Mouse (Mus musculus): ENCODE measurements around the gene Aox1. TPM values are rescaled to one million over a fixed set of nuclear protein-coding genes. Genes with fewer than 3 reads are reported as not detected.
A peak's percentile ranks its signal among the peaks of the same experiment; 100 is the strongest.

The Aox1 gene
- polyA plus RNA-seq, 1 experiment from 2014 or later = 0.08 TPM

DNA sequence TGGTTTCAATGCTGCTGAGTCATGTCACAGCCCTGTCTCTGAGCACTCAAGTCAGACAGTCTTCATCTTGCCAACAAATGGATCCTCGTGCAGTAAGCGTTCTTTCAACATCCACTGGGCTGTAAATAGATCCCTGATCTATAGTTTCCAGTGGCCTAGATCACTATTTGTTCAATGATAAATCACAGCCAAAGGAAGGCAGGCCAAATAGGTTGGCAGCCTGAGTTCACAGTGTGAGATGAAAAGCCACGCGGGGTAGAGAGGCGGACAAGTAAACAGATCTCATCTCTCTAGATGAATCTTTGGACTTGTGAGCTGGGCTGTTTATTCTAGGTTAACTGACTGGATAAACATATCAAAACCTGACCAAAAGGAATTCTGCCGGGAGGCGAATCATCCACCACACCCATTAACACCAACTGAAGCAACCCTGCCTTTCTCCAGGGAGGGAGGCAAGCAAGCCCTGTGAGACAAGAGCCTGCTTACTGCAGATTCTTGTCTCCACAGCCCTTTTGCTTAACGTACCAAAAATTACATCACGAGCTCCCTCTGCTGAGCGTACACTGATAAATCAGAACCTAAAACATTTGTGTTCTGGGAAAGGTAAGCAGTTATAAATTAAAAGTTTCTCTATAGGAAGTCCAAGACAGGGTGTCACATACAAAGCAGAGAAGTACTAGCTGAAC, 114.8 kb downstream of the Aox1 start:
- Histone ChIP-seq H3K27me3 (replicated peaks; ENCODE audit: control insufficient read depth, insufficient read depth, low read length) (no peaks in the 10 kb centered on the region), H3K9me3 (ENCODE audit: control insufficient read depth) (0 out of 2 replicates have a peak, but pooled peaks cover 2% of the 10 kb centered on the region), H3K27ac (ENCODE audit: low read depth, low read length) (no peak overlapping the region), H3K4me2 (replicated peaks; ENCODE audit: low read depth) (no peak overlapping the region), H3K4me3 (ENCODE audit: low read depth, low read length) (no peak overlapping the region), H3K4me1 (replicated peaks; ENCODE audit: control insufficient read depth, insufficient read depth, low read length) (no peaks in the 10 kb centered on the region), H3K9ac (ENCODE audit: low read depth, low read length) (no peak overlapping the region), H3K36me3 (ENCODE audit: control insufficient read depth, insufficient read depth) (no peaks in the 10 kb centered on the region)
- WGBS = 17% methylated on average over 10 of the region's 10 CpGs
- no peak for ATAC-seq
- TF ChIP-seq CTCF (IDR thresholded peaks at IDR 0.05; ENCODE audit: low read depth) = peak; percentile 47

- 82% methylated on average over 10 of the region's 10 CpGs for WGBS
- H3K4me2 ChIP-seq (replicated peaks; ENCODE audit: low read depth) = no peak overlapping the region
- no peaks in the 10 kb centered on the region for H3K9me3 ChIP-seq (ENCODE audit: control insufficient read depth)
- no peaks in the 10 kb centered on the region for H3K36me3 ChIP-seq (ENCODE audit: control insufficient read depth, insufficient read depth)
- H3K27ac ChIP-seq (ENCODE audit: low read depth, low read length) = no peak overlapping the region
- H3K4me3 ChIP-seq (ENCODE audit: low read depth, low read length) = no peak overlapping the region
- no peak for ATAC-seq
- H3K27me3 ChIP-seq (replicated peaks; ENCODE audit: control insufficient read depth, insufficient read depth, low read length) = no peaks in the 10 kb centered on the region
- no peaks in the 10 kb centered on the region for H3K4me1 ChIP-seq (replicated peaks; ENCODE audit: control insufficient read depth, insufficient read depth, low read length)
- no peak overlapping the region for H3K9ac ChIP-seq (ENCODE audit: low read depth, low read length)
- TF ChIP-seq CTCF (IDR thresholded peaks at IDR 0.05; ENCODE audit: low read depth) = no peak
These were observed 116.3 kb downstream of the Aox1 start for GRCm38 (mm10) chr1:58146026-58146425.

GRCm38 (mm10) chr1:58147776-58148175, 118.0 kb downstream of the Aox1 start:
- H3K27me3 ChIP-seq (replicated peaks; ENCODE audit: control insufficient read depth, insufficient read depth, low read length) = no peaks in the 10 kb centered on the region
- no peaks in the 10 kb centered on the region for H3K4me1 ChIP-seq (replicated peaks; ENCODE audit: control insufficient read depth, insufficient read depth, low read length)
- H3K36me3 ChIP-seq (ENCODE audit: control insufficient read depth, insufficient read depth) = no peaks in the 10 kb centered on the region
- H3K4me2 ChIP-seq (replicated peaks; ENCODE audit: low read depth) = no peak overlapping the region
- H3K9me3 ChIP-seq (ENCODE audit: control insufficient read depth) = no peaks in the 10 kb centered on the region
- H3K9ac ChIP-seq (ENCODE audit: low read depth, low read length) = no peak overlapping the region
- no peak for TF ChIP-seq CTCF (IDR thresholded peaks at IDR 0.05; ENCODE audit: low read depth)
- no peak overlapping the region for H3K4me3 ChIP-seq (ENCODE audit: low read depth, low read length)
- no peak for ATAC-seq
- no peak overlapping the region for H3K27ac ChIP-seq (ENCODE audit: low read depth, low read length)
- WGBS = 73% methylated on average over 6 of the region's 6 CpGs

DNA sequence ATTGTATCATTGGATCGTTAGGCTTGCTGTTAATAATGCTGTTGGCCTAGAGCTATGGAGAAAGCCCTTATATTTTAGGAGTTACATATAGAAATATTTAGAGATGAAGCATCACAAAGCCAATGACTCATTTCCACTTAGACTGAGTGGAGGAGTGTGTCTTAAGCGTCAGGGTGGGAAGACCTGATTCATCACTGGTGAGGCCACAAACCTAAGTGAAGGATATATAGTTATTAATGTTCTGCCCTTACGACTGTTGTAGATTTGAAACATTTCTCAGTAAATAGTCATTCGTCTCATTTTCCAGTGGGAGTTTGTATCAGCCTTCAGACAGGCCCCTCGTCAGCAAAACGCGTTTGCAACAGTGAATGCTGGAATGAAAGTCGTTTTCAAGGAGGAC, 122.5 kb downstream of the Aox1 start:
- Histone ChIP-seq H3K36me3 (ENCODE audit: control insufficient read depth, insufficient read depth) (no peaks in the 10 kb centered on the region), H3K4me1 (replicated peaks; ENCODE audit: control insufficient read depth, insufficient read depth, low read length) (no peaks in the 10 kb centered on the region), H3K9me3 (ENCODE audit: control insufficient read depth) (no peaks in the 10 kb centered on the region), H3K9ac (ENCODE audit: low read depth, low read length) (no peak overlapping the region), H3K27me3 (replicated peaks; ENCODE audit: control insufficient read depth, insufficient read depth, low read length) (no peaks in the 10 kb centered on the region), H3K27ac (ENCODE audit: low read depth, low read length) (no peak overlapping the region), H3K4me3 (ENCODE audit: low read depth, low read length) (no peak overlapping the region), H3K4me2 (replicated peaks; ENCODE audit: low read depth) (no peak overlapping the region)
- 69% methylated on average over 8 of the region's 8 CpGs for WGBS
- ATAC-seq = no peak
- no peak for TF ChIP-seq CTCF (IDR thresholded peaks at IDR 0.05; ENCODE audit: low read depth)

Other genes starting within 250 kb of the Aox1 start
- 3.3 and 4.4 TPM in 2 replicates for gene Sgo2a, start 34.0 kb upstream of the Aox1 start, polyA plus RNA-seq (2015; fragmentation: Nextera tagmentation; extraction: Ambion mirVana)
- gene Kctd18, start 11.0 kb upstream of the Aox1 start, polyA plus RNA-seq (2015; fragmentation: Nextera tagmentation; extraction: Ambion mirVana) = 6.5 and 6.9 TPM in 2 replicates
- 0.16 and 0.47 TPM in 2 replicates for gene Aox3, start 83.2 kb downstream of the Aox1 start, polyA plus RNA-seq (2015; fragmentation: Nextera tagmentation; extraction: Ambion mirVana)
- not detected in 2 replicates for gene Aox4, start 180.5 kb downstream of the Aox1 start, polyA plus RNA-seq (2015; fragmentation: Nextera tagmentation; extraction: Ambion mirVana)
- 0.07 and 0.10 TPM in 2 replicates for gene Aox2, start 248.4 kb downstream of the Aox1 start, polyA plus RNA-seq (2015; fragmentation: Nextera tagmentation; extraction: Ambion mirVana)

Measured in intestine, postnatal 0 days (tissue).